Mouse (Mus musculus) thymus, postnatal 14 days (tissue): ENCODE measurements at regions not wholly inside any gene's neighbourhood (a gene's known extent, or its start where the extent isn't known, plus 50 kb on each side); places are given as distances from the start of the nearest gene placed in this dataset.

Experiments
- DNase-seq: peaks from one replicate; pipeline ENCODE4 v3.0.0; 2021

DNA sequence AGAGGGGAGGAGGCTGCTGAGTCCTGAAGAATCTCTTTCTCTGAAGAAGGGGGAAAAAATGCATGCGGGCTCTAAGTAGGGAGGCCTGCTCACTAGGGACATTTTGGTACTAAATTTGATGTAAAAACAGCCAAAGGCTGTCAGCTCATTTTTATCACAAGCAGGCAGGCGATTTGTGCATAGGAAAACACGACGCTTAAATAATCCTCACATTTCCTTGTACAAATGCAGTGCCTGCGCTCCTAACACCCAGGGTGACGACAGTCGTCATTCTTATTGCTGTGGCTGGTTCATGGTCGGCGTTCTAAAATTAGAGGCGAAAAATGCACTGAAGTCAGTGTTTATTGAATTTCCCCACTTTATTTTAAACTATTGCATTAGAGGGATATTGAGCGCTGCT, 650.6 kb downstream of the Pdcd6ip start:
- no peak for DNase-seq

GRCm38 (mm10) chr9:113044556-113045178, 663.4 kb downstream of the Pdcd6ip start:
- no peak for DNase-seq

- no peak for DNase-seq
Observed at GRCm38 (mm10) chr9:113040885-113041284, 667.2 kb downstream of the Pdcd6ip start.

GRCm38 (mm10) chr9:113033996-113034395, 674.1 kb downstream of the Pdcd6ip start:
- no peak for DNase-seq

- no peak for DNase-seq
Observed at GRCm38 (mm10) chr9:113029091-113029490, 679.0 kb downstream of the Pdcd6ip start.

GRCm38 (mm10) chr9:113026904-113027193, 681.2 kb downstream of the Pdcd6ip start:
- DNase-seq, result no peak

- DNase-seq, result no peak
Observed at GRCm38 (mm10) chr9:113026096-113026903, 681.8 kb downstream of the Pdcd6ip start.

DNA sequence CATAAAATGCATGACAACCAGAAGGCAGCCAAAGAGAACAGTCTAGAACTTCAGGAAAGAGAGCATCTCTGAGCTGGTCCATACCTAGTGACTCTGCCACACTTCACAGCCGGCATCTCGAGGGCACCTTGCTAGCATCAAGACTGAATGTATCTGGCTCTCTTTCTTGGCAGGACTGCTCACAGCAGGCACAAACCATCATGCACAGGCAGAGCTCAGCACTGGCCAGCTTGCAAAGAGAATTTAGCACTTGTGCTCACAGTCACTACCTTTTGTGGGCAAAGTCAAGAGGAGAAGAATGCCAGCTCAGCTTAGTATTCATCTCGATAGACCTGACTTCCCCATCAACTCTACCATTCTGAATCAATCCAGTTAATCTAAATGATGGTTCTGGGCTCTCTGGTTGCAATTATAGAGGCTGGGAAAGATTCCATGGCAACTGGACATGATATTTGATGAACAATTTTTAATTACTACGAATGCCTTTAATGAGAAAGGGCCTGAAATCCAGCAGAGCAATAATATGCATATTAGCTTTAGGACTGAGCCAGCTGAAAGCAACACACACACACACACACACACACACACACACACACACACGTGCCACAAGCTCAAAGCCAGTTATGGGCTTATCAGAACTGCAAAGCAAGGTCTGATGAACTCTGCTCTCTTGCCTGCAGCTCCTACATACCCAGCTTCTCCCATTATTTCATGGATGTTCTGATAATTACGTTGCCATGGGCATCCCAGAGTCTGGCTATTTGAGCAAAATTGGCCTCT, 686.0 kb downstream of the Pdcd6ip start:
- no peak for DNase-seq

- no peak for DNase-seq
Observed at GRCm38 (mm10) chr9:113019576-113019975, 688.5 kb downstream of the Pdcd6ip start.

- no peak for DNase-seq
Observed at GRCm38 (mm10) chr9:113008106-113008505, 700.0 kb downstream of the Pdcd6ip start.

DNA sequence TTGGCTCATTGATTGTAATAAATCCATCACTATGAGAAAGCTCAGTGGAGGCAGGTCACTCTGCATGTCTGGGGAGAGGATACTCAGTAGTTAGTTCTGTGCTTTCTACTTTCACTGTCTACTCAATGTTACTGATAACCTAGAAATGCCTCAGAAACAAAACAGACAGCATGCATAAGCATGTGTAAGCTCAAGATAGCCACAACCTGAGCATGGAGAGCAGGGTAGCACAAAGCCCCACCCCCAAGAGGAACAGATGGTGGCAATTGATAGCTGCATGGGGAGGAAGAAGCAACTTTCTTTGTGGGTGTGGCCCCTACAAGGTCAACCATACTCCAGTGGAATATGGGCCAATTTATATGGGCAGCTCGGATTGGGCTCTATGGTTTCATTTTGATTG, 711.9 kb downstream of the Pdcd6ip start:
- DNase-seq, result no peak

DNA sequence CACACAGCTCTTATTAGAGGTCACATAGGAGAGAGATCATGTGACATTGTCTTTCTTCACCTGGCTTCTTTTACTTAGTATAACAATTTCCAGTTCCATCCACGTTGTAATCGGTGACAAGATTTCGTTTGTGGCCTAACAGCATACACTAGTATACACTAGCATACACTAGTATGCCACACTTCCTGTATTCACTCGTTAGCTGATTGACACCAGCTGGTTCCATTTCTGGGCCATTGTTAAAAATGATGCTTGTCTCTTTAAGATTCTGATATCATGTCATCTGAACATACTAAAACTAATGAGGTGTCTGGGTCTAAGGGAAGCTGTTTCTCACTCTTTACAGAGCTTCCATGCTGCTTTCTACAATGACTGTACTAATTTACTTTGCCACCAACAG, 713.3 kb downstream of the Pdcd6ip start:
- no peak for DNase-seq

GRCm38 (mm10) chr9:112993627-112994026, 714.4 kb downstream of the Pdcd6ip start:
- no peak for DNase-seq

GRCm38 (mm10) chr9:112992937-112993336, 715.1 kb downstream of the Pdcd6ip start:
- no peak for DNase-seq

GRCm38 (mm10) chr9:112983353-112983752, 724.7 kb downstream of the Pdcd6ip start:
- no peak for DNase-seq

DNA sequence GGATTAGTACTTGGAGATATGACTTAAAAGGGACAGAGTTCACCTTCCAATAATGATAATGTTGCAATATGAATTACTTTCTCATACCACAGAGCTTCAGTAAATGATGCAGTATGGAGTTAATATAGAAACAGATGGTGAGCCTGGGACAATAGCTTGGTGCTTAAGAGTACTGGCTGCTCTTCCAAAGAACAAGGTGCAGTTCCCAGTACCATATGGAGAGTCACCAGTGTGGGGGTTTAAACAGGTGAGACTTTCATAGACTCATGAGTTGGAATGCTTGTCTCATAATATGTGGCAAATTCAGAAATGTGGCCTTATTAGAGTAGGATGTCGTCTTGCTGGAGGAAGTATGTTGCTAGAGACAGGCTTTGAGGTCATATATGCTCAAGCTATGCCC, 715.8 kb upstream of the Arpp21 start:
- DNase-seq, result no peak

DNA sequence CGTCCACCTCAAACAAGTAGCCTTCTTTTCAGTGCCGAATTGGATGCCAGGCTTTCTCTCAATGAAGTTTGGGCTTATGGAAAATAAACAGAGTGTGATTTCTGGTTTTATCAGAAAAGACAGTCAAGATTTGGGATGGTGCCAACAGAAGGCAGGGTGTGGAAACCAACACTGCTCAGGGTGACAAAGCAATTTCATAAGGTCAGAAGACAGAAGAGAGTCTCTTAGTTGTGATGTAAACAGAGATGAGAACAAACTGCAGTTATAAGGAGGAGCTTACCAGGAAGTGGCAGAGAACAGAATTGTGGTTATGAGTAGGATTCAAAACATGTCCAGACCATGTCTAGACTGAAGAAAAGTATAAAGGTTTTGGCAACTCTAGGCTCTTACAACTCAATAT, 714.3 kb upstream of the Arpp21 start:
- DNase-seq, result no peak

GRCm38 (mm10) chr9:112938781-112939180, 703.0 kb upstream of the Arpp21 start:
- DNase-seq, result no peak

GRCm38 (mm10) chr9:112909311-112910101, 673.8 kb upstream of the Arpp21 start:
- no peak for DNase-seq

- no peak for DNase-seq
Observed at GRCm38 (mm10) chr9:112905955-112906354, 670.2 kb upstream of the Arpp21 start.

DNA sequence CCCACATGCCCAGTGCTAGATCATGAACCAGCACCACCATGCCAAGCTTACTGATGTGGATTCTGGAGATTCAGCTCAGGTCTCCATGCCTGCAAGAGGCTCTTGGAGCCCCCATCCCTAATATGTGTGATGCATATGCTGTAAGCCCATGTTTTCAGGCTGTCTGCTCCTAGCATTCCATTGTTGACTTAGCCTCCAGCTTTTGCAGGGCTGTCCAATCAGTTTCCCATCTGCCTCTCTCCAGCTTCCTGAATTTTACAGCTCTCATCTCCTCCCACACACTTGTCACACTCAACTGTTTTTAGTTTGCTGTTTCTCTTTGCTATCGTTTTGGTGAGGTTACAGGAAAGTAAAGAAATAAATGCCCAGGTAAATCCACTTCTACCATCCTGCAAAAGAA, 629.2 kb upstream of the Arpp21 start:
- no peak for DNase-seq

DNA sequence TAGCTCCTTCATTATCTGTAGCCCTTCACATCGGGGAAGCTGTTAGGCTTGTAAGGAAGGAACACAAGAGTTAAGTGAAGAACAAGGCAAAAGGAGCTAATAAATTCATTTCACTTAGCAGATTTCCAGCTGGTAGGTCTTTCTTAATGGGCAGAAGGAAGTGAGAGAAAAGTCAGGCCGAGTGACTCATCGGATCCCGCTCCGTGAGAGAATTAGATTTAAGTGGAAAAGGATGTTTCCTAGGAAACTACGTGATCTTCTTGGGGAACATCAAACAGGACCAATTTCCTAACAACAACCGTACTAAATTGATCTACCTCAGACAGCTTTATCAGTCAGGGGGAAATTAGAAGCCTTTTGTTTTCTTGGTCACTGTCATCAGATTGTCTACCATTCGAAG, 625.4 kb upstream of the Arpp21 start:
- DNase-seq, result no peak

- no peak for DNase-seq
Observed at GRCm38 (mm10) chr9:112860307-112860893, 624.7 kb upstream of the Arpp21 start.
